8 mouse cellular contexts compared by ENCODE assay signal in genomic region chr7:30198481-30198971, GRCm38 (mm10). TPM values are rescaled to one million over a fixed set of nuclear protein-coding genes. Genes with fewer than 3 reads are reported as not detected.
A peak's percentile ranks its signal among the peaks of the same experiment; 100 is the strongest.
DNase-seq lines count a peak whose midpoint lies in the region.

Capns1 (minus strand) TSS chr7:30198811.

- WGBS in midbrain, embryonic 10.5 days, result 12% methylated on average over 8 of the region's 8 CpGs

- H3K27me3 ChIP-seq in midbrain, embryonic 10.5 days (ENCODE audit: low read depth, poor library complexity, severe bottlenecking), result no peaks in the 10 kb centered on the region

- H3K4me3 ChIP-seq in midbrain, embryonic 10.5 days, result peak within 1 kb of the TSS; percentile 23; the same call in 1 of the 2 replicates

- intact Hi-C loops in left cerebral cortex, postnatal 4 days (cut with DNase I), result no loop called here

- no peaks in the 10 kb centered on the region for H3K36me3 ChIP-seq in midbrain, embryonic 10.5 days

- peak; percentile 55 for DNase-seq in urinary bladder, postnatal 25 days (ENCODE audit: low spot score)
- no peak for DNase-seq in urinary bladder, postnatal 10 days (ENCODE audit: low spot score)
- DNase-seq in cerebellum, postnatal 14 days, result peak; percentile 75 to 77
- DNase-seq in gastrocnemius, adult 8-10 months (ENCODE audit: low spot score in 2 of 2), result no peak
- DNase-seq in induced T-regulatory cell, adult 2 months (ENCODE audit: low read depth), result peak; percentile 91
- peak; percentile 52 for DNase-seq in left cerebral cortex, postnatal 4 days
- DNase-seq in midbrain, embryonic 10.5 days (ENCODE audit: low spot score), result peak; percentile 70
- DNase-seq in spleen, postnatal 36 days (ENCODE audit: low spot score in 2 of 2), result peak; percentile 61 to 64

- no peaks in the 10 kb centered on the region for H3K9me3 ChIP-seq in midbrain, embryonic 10.5 days (replicated peaks)

- peaks cover 16% of the 10 kb centered on the region for H3K4me1 ChIP-seq in midbrain, embryonic 10.5 days

- no peak within 1 kb of the TSS for H3K27ac ChIP-seq in midbrain, embryonic 10.5 days (replicated peaks)

RNA-seq across cellular contexts. Expression of gene Capns1, which starts in this region (rescaled TPM):
- total RNA-seq in gastrocnemius, adult 8-10 months (2022), result 100 to 1,000 TPM; 164 to 196 (median 175) TPM
- total RNA-seq in left cerebral cortex, postnatal 4 days (2021), result 100 to 1,000 TPM; 193 to 198 TPM
- polyA plus RNA-seq in midbrain, embryonic 10.5 days (2016; fragmentation: Nextera tagmentation; extraction: Ambion mirVana), result 52.1 and 55.5 TPM in 2 replicates

Comparison
In these comparisons a context has a peak if more than half of its experiments do, and no peak if none do; other contexts are left out.
1. DNase-seq: peak in urinary bladder, postnatal 25 days (single experiment), cerebellum, postnatal 14 days (2 of 2), induced T-regulatory cell, adult 2 months (single experiment), left cerebral cortex, postnatal 4 days (single experiment), midbrain, embryonic 10.5 days (single experiment) and spleen, postnatal 36 days (2 of 2); none in urinary bladder, postnatal 10 days (single experiment) and gastrocnemius, adult 8-10 months (0 of 2).